Mouse (Mus musculus): Measurements from ENCODE around the gene Pla2g2d. TPM values are rescaled to one million over a fixed set of nuclear protein-coding genes. Genes with fewer than 3 reads are reported as not detected.

The Pla2g2d gene
- polyA plus RNA-seq, 1 experiment from 2014 or later, result 0.18 TPM

GRCm38 (mm10) chr4:138794344-138794743 is 18.8 kb downstream of the Pla2g2d start:
- WGBS, result 87% methylated on average over 6 of the region's 6 CpGs
- ATAC-seq (ENCODE audit: insufficient read depth) (no peak), DNase-seq (no peak)
- Histone ChIP-seq H3K27me3 (ENCODE audit: insufficient read depth, low read length) (no peaks in the 10 kb centered on the region), H3K9me3 (ENCODE audit: low read depth, low read length) (no peaks in the 10 kb centered on the region), H3K4me2 (no peak overlapping the region), H3K27ac (ENCODE audit: low read depth) (no peak overlapping the region), H3K4me1 (ENCODE audit: insufficient read depth) (no peaks in the 10 kb centered on the region; the same call in 1 of the 2 replicates), H3K9ac (no peak overlapping the region), H3K4me3 (ENCODE audit: low read depth, low read length) (no peak overlapping the region), H3K36me3 (ENCODE audit: insufficient read depth) (no peaks in the 10 kb centered on the region)
- TF ChIP-seq CTCF (IDR thresholded peaks at IDR 0.05; ENCODE audit: low read depth), result no peak

- H3K27me3 ChIP-seq (ENCODE audit: insufficient read depth, low read length), result no peaks in the 10 kb centered on the region
- H3K36me3 ChIP-seq (ENCODE audit: insufficient read depth), result no peaks in the 10 kb centered on the region
- no peak overlapping the region for H3K4me3 ChIP-seq (ENCODE audit: low read depth, low read length)
- no peak for ATAC-seq (ENCODE audit: insufficient read depth)
- no peak for TF ChIP-seq CTCF (IDR thresholded peaks at IDR 0.05; ENCODE audit: low read depth)
- H3K9me3 ChIP-seq (ENCODE audit: low read depth, low read length), result no peaks in the 10 kb centered on the region
- peaks cover 3% of the 10 kb centered on the region; the same call in 1 of the 2 replicates for H3K4me1 ChIP-seq (ENCODE audit: insufficient read depth)
- no peak overlapping the region for H3K9ac ChIP-seq
- WGBS, result 26% methylated on average over 6 of the region's 6 CpGs
- no peak overlapping the region for H3K27ac ChIP-seq (ENCODE audit: low read depth)
- no peak overlapping the region for H3K4me2 ChIP-seq
- DNase-seq, result peak; percentile 51
Measured at GRCm38 (mm10) chr4:138796513-138797216, 21.1 kb downstream of the Pla2g2d start.

- no peak overlapping the region for H3K4me2 ChIP-seq
- WGBS, result 62% methylated on average over 4 of the region's 4 CpGs
- ATAC-seq (ENCODE audit: insufficient read depth) (no peak), DNase-seq (peak; percentile 24)
- H3K27me3 ChIP-seq (ENCODE audit: insufficient read depth, low read length), result no peaks in the 10 kb centered on the region
- no peak overlapping the region for H3K27ac ChIP-seq (ENCODE audit: low read depth)
- no peak for TF ChIP-seq CTCF (IDR thresholded peaks at IDR 0.05; ENCODE audit: low read depth)
- H3K4me1 ChIP-seq (ENCODE audit: insufficient read depth), result peaks cover 3% of the 10 kb centered on the region; the same call in 1 of the 2 replicates
- no peaks in the 10 kb centered on the region for H3K36me3 ChIP-seq (ENCODE audit: insufficient read depth)
- H3K4me3 ChIP-seq (ENCODE audit: low read depth, low read length), result no peak overlapping the region
- no peaks in the 10 kb centered on the region for H3K9me3 ChIP-seq (ENCODE audit: low read depth, low read length)
- no peak overlapping the region for H3K9ac ChIP-seq
Measured at GRCm38 (mm10) chr4:138797217-138797570, 21.7 kb downstream of the Pla2g2d start.

GRCm38 (mm10) chr4:138800134-138800744 is 24.7 kb downstream of the Pla2g2d start:
- WGBS, result 54% methylated on average over 12 of the region's 12 CpGs
- peaks cover 3% of the 10 kb centered on the region; the same call in 1 of the 2 replicates for H3K4me1 ChIP-seq (ENCODE audit: insufficient read depth)
- H3K9ac ChIP-seq, result no peak overlapping the region
- no peak overlapping the region for H3K4me3 ChIP-seq (ENCODE audit: low read depth, low read length)
- no peak overlapping the region for H3K4me2 ChIP-seq
- peak; percentile 54 for ATAC-seq (ENCODE audit: insufficient read depth)
- no peaks in the 10 kb centered on the region for H3K36me3 ChIP-seq (ENCODE audit: insufficient read depth)
- peak; percentile 77 for DNase-seq
- H3K27ac ChIP-seq (ENCODE audit: low read depth), result no peak overlapping the region
- no peak for TF ChIP-seq CTCF (IDR thresholded peaks at IDR 0.05; ENCODE audit: low read depth)
- H3K27me3 ChIP-seq (ENCODE audit: insufficient read depth, low read length), result no peaks in the 10 kb centered on the region
- H3K9me3 ChIP-seq (ENCODE audit: low read depth, low read length), result no peaks in the 10 kb centered on the region

- H3K27ac ChIP-seq (ENCODE audit: low read depth), result no peak overlapping the region
- H3K4me1 ChIP-seq (ENCODE audit: insufficient read depth), result peaks cover 3% of the 10 kb centered on the region; the same call in 1 of the 2 replicates
- no peak for ATAC-seq (ENCODE audit: insufficient read depth)
- no peak overlapping the region for H3K4me3 ChIP-seq (ENCODE audit: low read depth, low read length)
- no peaks in the 10 kb centered on the region for H3K9me3 ChIP-seq (ENCODE audit: low read depth, low read length)
- no peak overlapping the region for H3K4me2 ChIP-seq
- WGBS, result 69% methylated on average over 4 of the region's 4 CpGs
- no peaks in the 10 kb centered on the region for H3K27me3 ChIP-seq (ENCODE audit: insufficient read depth, low read length)
- H3K36me3 ChIP-seq (ENCODE audit: insufficient read depth), result no peaks in the 10 kb centered on the region
- no peak for DNase-seq
- H3K9ac ChIP-seq, result no peak overlapping the region
- TF ChIP-seq CTCF (IDR thresholded peaks at IDR 0.05; ENCODE audit: low read depth), result no peak
Measured at GRCm38 (mm10) chr4:138801631-138802030, 26.1 kb downstream of the Pla2g2d start.

- Histone ChIP-seq H3K4me2 (no peak overlapping the region), H3K4me1 (ENCODE audit: insufficient read depth) (0 out of 2 replicates have a peak, but pooled peaks cover 3% of the 10 kb centered on the region), H3K27ac (ENCODE audit: low read depth) (no peak overlapping the region), H3K9ac (no peak overlapping the region), H3K27me3 (ENCODE audit: insufficient read depth, low read length) (no peaks in the 10 kb centered on the region), H3K4me3 (ENCODE audit: low read depth, low read length) (no peak overlapping the region), H3K36me3 (ENCODE audit: insufficient read depth) (no peaks in the 10 kb centered on the region), H3K9me3 (ENCODE audit: low read depth, low read length) (no peaks in the 10 kb centered on the region)
- no peak for ATAC-seq (ENCODE audit: insufficient read depth)
- DNase-seq, result no peak
- WGBS, result 84% methylated on average over 11 of the region's 11 CpGs
- TF ChIP-seq CTCF (IDR thresholded peaks at IDR 0.05; ENCODE audit: low read depth), result no peak
Measured at GRCm38 (mm10) chr4:138802917-138803316, 27.4 kb downstream of the Pla2g2d start.

- 57% methylated on average over 8 of the region's 8 CpGs for WGBS
- ATAC-seq (ENCODE audit: insufficient read depth), result no peak
- DNase-seq, result no peak
- Histone ChIP-seq H3K27me3 (ENCODE audit: insufficient read depth, low read length) (no peaks in the 10 kb centered on the region), H3K9ac (no peak overlapping the region), H3K27ac (ENCODE audit: low read depth) (no peak overlapping the region), H3K36me3 (ENCODE audit: insufficient read depth) (no peaks in the 10 kb centered on the region), H3K4me3 (ENCODE audit: low read depth, low read length) (no peak overlapping the region), H3K9me3 (ENCODE audit: low read depth, low read length) (no peaks in the 10 kb centered on the region), H3K4me2 (no peak overlapping the region), H3K4me1 (ENCODE audit: insufficient read depth) (0 out of 2 replicates have a peak, but pooled peaks cover 3% of the 10 kb centered on the region)
- no peak for TF ChIP-seq CTCF (IDR thresholded peaks at IDR 0.05; ENCODE audit: low read depth)
Measured at GRCm38 (mm10) chr4:138805248-138805647, 29.7 kb downstream of the Pla2g2d start.

Measured in lung, embryonic 14.5 days (tissue).